Mouse (Mus musculus) MEL (cell line): ENCODE results near the gene P2ry10b. TPM values are rescaled to one million over a fixed set of nuclear protein-coding genes. Genes with fewer than 3 reads are reported as not detected.

Experiments
- DNase-seq: peaks from one replicate; pipeline ENCODE4 v3.0.0; 2011; ENCODE audit warnings: low read depth, low spot score
- H3K27ac ChIP-seq: 2 replicates; pipeline ENCODE4 v1.5.1; 2012; ENCODE audit warnings: low read depth, mild to moderate bottlenecking, control low read depth, low read length, moderate library complexity; ENCODE audit not compliant: control insufficient read depth
- H3K27me3 ChIP-seq, 2 experiments: fragments of 150-350 bp in 1 of 2; sonication (generic) in 1 of 2; 2 replicates each; pipeline ENCODE4 v1.6.1; 2012; ENCODE audit warnings: low read length in 2 of 2, mild to moderate bottlenecking in 2 of 2, improper control_type of control experiment in 1 of 2, moderate library complexity in 1 of 2; ENCODE audit not compliant: insufficient read depth in 2 of 2, control insufficient read depth in 1 of 2
- H3K36me3 ChIP-seq, 2 experiments: 2 replicates each; pipeline ENCODE4 v1.6.1; 2012 to 2014; ENCODE audit warnings: low read length in 2 of 2, improper control_type of control experiment in 1 of 2, inconsistent platforms in 1 of 2, mild to moderate bottlenecking in 1 of 2; ENCODE audit not compliant: insufficient read depth in 2 of 2, control insufficient read depth in 1 of 2
- H3K4me1 ChIP-seq, 2 experiments: fragments of 150-350 bp in 1 of 2; sonication (generic) in 1 of 2; 2 replicates each; pipeline ENCODE4 v1.6.1; 2012; ENCODE audit warnings: low read length in 2 of 2, improper control_type of control experiment in 1 of 2, mild to moderate bottlenecking in 1 of 2; ENCODE audit not compliant: insufficient read depth in 2 of 2, control insufficient read depth in 1 of 2
- H3K4me3 ChIP-seq, 2 experiments: fragments of 150-350 bp in 1 of 2; sonication (generic) in 1 of 2; 2 replicates each; pipeline ENCODE4 v1.5.1; 2012; ENCODE audit warnings: low read depth in 2 of 2, low read length in 2 of 2, mild to moderate bottlenecking in 2 of 2, moderate library complexity in 2 of 2, control low read depth in 1 of 2, improper control_type of control experiment in 1 of 2; ENCODE audit not compliant: control insufficient read depth in 1 of 2, insufficient read depth in 1 of 2
- H3K79me2 ChIP-seq: 2 replicates; pipeline ENCODE4 v1.6.1; 2012; ENCODE audit warnings: mild to moderate bottlenecking, low read length, moderate library complexity; ENCODE audit not compliant: control insufficient read depth, poor library complexity, insufficient read depth
- H3K9ac ChIP-seq: 2 replicates; pipeline ENCODE4 v1.6.1; 2012; ENCODE audit warnings: low read depth, mild to moderate bottlenecking, control low read depth, low read length, moderate library complexity; ENCODE audit not compliant: control insufficient read depth, poor library complexity, severe bottlenecking
- H3K9me3 ChIP-seq: fragments of 150-350 bp; sonication (generic); replicated peaks from 2 replicates; pipeline ENCODE4 v1.6.1; 2012; ENCODE audit warnings: mild to moderate bottlenecking, low read length, improper control_type of control experiment, moderate library complexity; ENCODE audit not compliant: insufficient read depth
- CHD2 ChIP-seq: IDR thresholded peaks from 2 replicates; pipeline ENCODE4 v1.6.1; 2011; ENCODE audit warnings: low read length, improper control_type of control experiment
- CTCF ChIP-seq, 3 experiments: IDR thresholded peaks in 2 of 3; conservative IDR thresholded peaks in 1 of 3; 2 replicates each; pipeline ENCODE4 v1.5.1; 2011 to 2012; ENCODE audit warnings: low read length in 3 of 3, low read depth in 2 of 3, mild to moderate bottlenecking in 2 of 3, improper control_type of control experiment in 1 of 3, inconsistent platforms in 1 of 3, mixed read lengths in 1 of 3, moderate library complexity in 1 of 3; ENCODE audit not compliant: control insufficient read depth in 1 of 3, insufficient read depth in 1 of 3, poor library complexity in 1 of 3, severe bottlenecking in 1 of 3
- E2F4 ChIP-seq: IDR thresholded peaks from 2 replicates; pipeline ENCODE4 v1.6.1; 2011; ENCODE audit warnings: low read depth, low read length, improper control_type of control experiment, borderline replicate concordance
- EP300 ChIP-seq, 2 experiments: IDR thresholded peaks; 2 replicates each; pipeline ENCODE4 v1.6.1; 2011; ENCODE audit warnings: improper control_type of control experiment in 2 of 2, low read length in 2 of 2, low read depth in 1 of 2, mild to moderate bottlenecking in 1 of 2
- ETS1 ChIP-seq: IDR thresholded peaks from 2 replicates; pipeline ENCODE4 v1.6.1; 2012; ENCODE audit warnings: low read depth, mild to moderate bottlenecking, inconsistent platforms, low read length, improper control_type of control experiment, moderate library complexity
- GATA1 ChIP-seq: IDR thresholded peaks from 2 replicates; pipeline ENCODE4 v1.6.1; 2011; ENCODE audit warnings: low read depth, low read length, improper control_type of control experiment
- HCFC1 ChIP-seq: IDR thresholded peaks from 2 replicates; pipeline ENCODE4 v1.6.1; 2012; ENCODE audit warnings: low read depth, mild to moderate bottlenecking, inconsistent platforms, low read length, improper control_type of control experiment, moderate library complexity
- MAFK ChIP-seq: IDR thresholded peaks from 2 replicates; pipeline ENCODE4 v1.6.1; 2011; ENCODE audit warnings: low read depth, mild to moderate bottlenecking, low read length, improper control_type of control experiment, borderline replicate concordance
- MEF2A ChIP-seq: IDR thresholded peaks from 2 replicates; pipeline ENCODE4 v1.6.1; 2014; ENCODE audit warnings: low read depth, mild to moderate bottlenecking, inconsistent platforms, low read length, improper control_type of control experiment; ENCODE audit not compliant: poor library complexity, insufficient replicate concordance, severe bottlenecking; ENCODE audit errors: extremely low read depth
- MXI1 ChIP-seq: IDR thresholded peaks from 2 replicates; pipeline ENCODE4 v1.6.1; 2011; ENCODE audit warnings: mild to moderate bottlenecking, low read depth, low read length, improper control_type of control experiment
- MYB ChIP-seq: IDR thresholded peaks from 2 replicates; pipeline ENCODE4 v1.6.1; 2011; ENCODE audit warnings: mild to moderate bottlenecking, low read depth, low read length, improper control_type of control experiment
- MYC ChIP-seq: IDR thresholded peaks from 2 replicates; pipeline ENCODE4 v1.6.1; 2011; ENCODE audit warnings: low read depth, mild to moderate bottlenecking, low read length, improper control_type of control experiment, moderate library complexity
- NELFE ChIP-seq: IDR thresholded peaks from 2 replicates; pipeline ENCODE4 v1.6.1; 2011; ENCODE audit warnings: low read depth, low read length, improper control_type of control experiment
- NRF1 ChIP-seq: IDR thresholded peaks from 2 replicates; pipeline ENCODE4 v1.6.1; 2014; ENCODE audit warnings: low read depth, mild to moderate bottlenecking, inconsistent platforms, low read length, improper control_type of control experiment, moderate library complexity; ENCODE audit not compliant: poor library complexity, insufficient read depth, severe bottlenecking
- RCOR1 ChIP-seq: IDR thresholded peaks from 2 replicates; pipeline ENCODE4 v1.6.1; 2012; ENCODE audit warnings: low read depth, mild to moderate bottlenecking, inconsistent platforms, low read length, improper control_type of control experiment
- TAL1 ChIP-seq: IDR thresholded peaks from 2 replicates; pipeline ENCODE4 v1.6.1; 2012; ENCODE audit warnings: mild to moderate bottlenecking, inconsistent platforms, low read length, moderate library complexity, mixed read lengths
- TCF12 ChIP-seq: IDR thresholded peaks from 2 replicates; pipeline ENCODE4 v1.6.1; 2014; ENCODE audit warnings: low read depth, mild to moderate bottlenecking, inconsistent platforms, low read length, improper control_type of control experiment, moderate library complexity
- UBTF ChIP-seq: IDR thresholded peaks from 2 replicates; pipeline ENCODE4 v1.6.1; 2012; ENCODE audit warnings: low read depth, mild to moderate bottlenecking, inconsistent platforms, low read length, improper control_type of control experiment, moderate library complexity, borderline replicate concordance; ENCODE audit not compliant: insufficient read depth
- USF2 ChIP-seq, 2 experiments: IDR thresholded peaks; 2 replicates each; pipeline ENCODE4 v1.6.1; 2011 to 2012; ENCODE audit warnings: improper control_type of control experiment in 2 of 2, low read length in 2 of 2, borderline replicate concordance in 1 of 2, inconsistent platforms in 1 of 2, low read depth in 1 of 2, mild to moderate bottlenecking in 1 of 2; ENCODE audit not compliant: insufficient read depth in 1 of 2
- ZNF384 ChIP-seq: IDR thresholded peaks from 2 replicates; pipeline ENCODE4 v1.6.1; 2012; ENCODE audit warnings: low read depth, mild to moderate bottlenecking, inconsistent platforms, low read length, improper control_type of control experiment
- polyA plus RNA-seq, 2 experiments: library from polyadenylated mRNA; stranded (reverse) in 1 of 2; unstranded in 1 of 2; fragments of >175 nt in 1 of 2; fragments of >200 nt in 1 of 2; gene quantifications; 2 replicates each; pipeline versions ENCODE4 v1.2.1 to v1.2.4; 2012; ENCODE audit warnings: low replicate concordance in 2 of 2, low read depth in 1 of 2; ENCODE audit not compliant: insufficient read length in 2 of 2, insufficient read depth in 1 of 2, missing spikeins in 1 of 2
- total RNA-seq: library from RNA; depleted of rRNA; stranded (reverse); fragments of 300-350 nt; gene quantifications from 2 replicates; pipeline ENCODE4 v1.2.3, GENCODE M21; 2012

P2ry10b gene
- total and polyA plus RNA-seq, 3 experiments: not detected

DNA sequence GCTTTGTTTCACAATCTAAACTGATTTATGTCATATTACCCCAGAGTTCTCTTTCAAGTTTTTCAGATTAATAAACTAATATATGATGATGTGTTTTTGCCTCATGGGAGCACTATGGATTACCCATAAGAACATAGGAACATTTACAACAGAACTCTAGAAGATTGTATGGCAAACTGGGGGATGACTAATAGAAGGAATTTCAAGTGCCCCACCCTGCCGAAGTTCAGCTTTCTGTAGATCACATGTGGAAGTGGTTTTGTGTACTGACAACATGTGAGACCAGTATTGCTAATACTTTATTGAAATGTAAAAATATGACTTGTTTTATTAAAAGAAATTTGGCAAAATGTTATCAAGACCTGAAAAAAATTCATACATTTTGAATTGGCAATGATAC, 31.7 kb upstream of the P2ry10b start:
- no peak overlapping the region for H3K27ac ChIP-seq
- no peak overlapping the region for H3K9ac ChIP-seq
- no peaks in the 10 kb centered on the region for H3K36me3 ChIP-seq
- H3K27me3 ChIP-seq: no peaks in the 10 kb centered on the region
- no peaks in the 10 kb centered on the region for H3K4me1 ChIP-seq
- no peaks in the 10 kb centered on the region for H3K79me2 ChIP-seq
- DNase-seq: no peak
- H3K4me3 ChIP-seq: no peak overlapping the region
- TF ChIP-seq NRF1 (no peak), TCF12 (no peak), HCFC1 (no peak), CTCF (IDR thresholded peaks at IDR 0.05 in 2 of 3, conservative IDR thresholded peaks at IDR 0.05 in 1 of 3; ENCODE audit: control insufficient read depth in 1 of 3, insufficient read depth in 1 of 3, low read depth in 2 of 3, low read length in 3 of 3, poor library complexity in 1 of 3, severe bottlenecking in 1 of 3) (no peak), MXI1 (no peak), NELFE (no peak), MYB (no peak), MAFK (no peak), USF2 (IDR thresholded peaks at IDR 0.05; ENCODE audit: borderline replicate concordance in 1 of 2, insufficient read depth in 1 of 2, low read depth in 1 of 2, low read length in 2 of 2) (no peak)
- no peaks in the 10 kb centered on the region for H3K9me3 ChIP-seq

DNA sequence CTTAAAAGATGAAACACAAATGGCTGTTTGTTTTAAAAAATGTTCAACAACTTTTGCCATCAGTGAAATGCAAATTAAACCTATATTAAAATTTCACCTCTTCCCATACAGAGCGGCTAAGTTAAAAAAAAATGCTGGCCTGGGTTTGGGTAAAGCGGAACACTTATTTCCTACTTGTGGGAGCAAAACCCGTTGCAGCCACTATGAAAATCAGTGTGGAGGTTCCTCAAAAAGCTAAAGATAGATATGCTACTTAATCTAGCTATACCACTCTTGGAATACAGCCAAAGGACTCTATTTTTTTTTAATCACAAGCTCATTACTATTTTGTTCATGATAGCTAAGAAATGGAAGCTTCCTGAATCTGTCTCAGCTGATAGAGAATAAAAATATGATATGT, 5.5 kb upstream of the P2ry10b start:
- H3K27me3 ChIP-seq: no peaks in the 10 kb centered on the region
- no peaks in the 10 kb centered on the region for H3K36me3 ChIP-seq
- no peak overlapping the region for H3K4me3 ChIP-seq
- peak; percentile 56 for DNase-seq
- no peak overlapping the region for H3K27ac ChIP-seq
- no peaks in the 10 kb centered on the region for H3K9me3 ChIP-seq
- H3K9ac ChIP-seq: no peak overlapping the region
- no peak for TF ChIP-seq MYC
- TF ChIP-seq TAL1: no peak
- no peak for TF ChIP-seq CHD2
- peak; percentile 31; the same call in 1 of the 2 replicates for TF ChIP-seq GATA1
- TF ChIP-seq EP300 (IDR thresholded peaks at IDR 0.05; ENCODE audit: low read depth in 1 of 2, low read length in 2 of 2): peak in 1 of 2 experiments; percentile 39; a peak in 1 of 4 replicates
- TF ChIP-seq CTCF (IDR thresholded peaks at IDR 0.05 in 2 of 3, conservative IDR thresholded peaks at IDR 0.05 in 1 of 3; ENCODE audit: control insufficient read depth in 1 of 3, insufficient read depth in 1 of 3, low read depth in 2 of 3, low read length in 3 of 3, poor library complexity in 1 of 3, severe bottlenecking in 1 of 3): no peak
- TF ChIP-seq NRF1: no peak
- peak; percentile 25; the same call in 1 of the 2 replicates for TF ChIP-seq TCF12
- TF ChIP-seq ETS1: 0 out of 2 replicates have a peak, but pooled peaks have one; percentile 21
- TF ChIP-seq UBTF: no peak
- peak; percentile 90 for TF ChIP-seq RCOR1
- TF ChIP-seq ZNF384: peak; percentile 79
- TF ChIP-seq E2F4: no peak
- peak; percentile 56; the same call in 1 of the 2 replicates for TF ChIP-seq MEF2A
- H3K79me2 ChIP-seq: no peaks in the 10 kb centered on the region
- no peaks in the 10 kb centered on the region for H3K4me1 ChIP-seq
